8 mouse cellular contexts compared by ENCODE assay signal in genomic region chr5:16869309-16869915, GRCm38 (mm10).
DNase-seq lines count a peak whose midpoint lies in the region; ATAC-seq and TF ChIP-seq lines count a peak whose summit lies in the region.

No protein-coding gene starts in this region.

- TF ChIP-seq POLR2A in heart, adult 2 months (IDR thresholded peaks at IDR 0.05; ENCODE audit: insufficient read depth, low read depth, low read length), result no peak

- no peaks in the 10 kb centered on the region for H3K4me1 ChIP-seq in heart, adult 2 months (ENCODE audit: control insufficient read depth, insufficient read depth, low read length)

- H3K4me3 ChIP-seq in heart, adult 2 months, result no peak overlapping the region

- no peak overlapping the region for H3K27ac ChIP-seq in heart, adult 2 months

- peak; percentile 61 for TF ChIP-seq CTCF in heart, adult 2 months (IDR thresholded peaks at IDR 0.05)

- peak; percentile 88 for ATAC-seq in granulocyte monocyte progenitor cell, adult 5-6 weeks (replicated peaks; ENCODE audit: poor library complexity, severe bottlenecking)
- ATAC-seq in megakaryocyte, adult 5-6 weeks (ENCODE audit: poor library complexity, severe bottlenecking), result peak; percentile 80

- H3K9ac ChIP-seq in heart, adult 2 months (ENCODE audit: low read depth, low read length), result no peak overlapping the region

- no peak for TF ChIP-seq EP300 in heart, adult 2 months (IDR thresholded peaks at IDR 0.05; ENCODE audit: insufficient read depth, low read depth, low read length)

- H3K79me2 ChIP-seq in heart, adult 2 months (replicated peaks; ENCODE audit: control insufficient read depth, insufficient read depth, low read length), result no peaks in the 10 kb centered on the region

- WGBS in heart, adult 2 months, result 47% methylated on average over 2 of the region's 2 CpGs

- no peak for DNase-seq in heart, adult 2 months
- no peak for DNase-seq in heart, postnatal 25 days (ENCODE audit: low spot score)
- DNase-seq in Muller cell, postnatal 12 days (ENCODE audit: inconsistent ontology term), result peak; percentile 64
- DNase-seq in embryo, embryonic 10 days (ENCODE audit: low spot score), result peak; percentile 80
- peak; percentile 21 for DNase-seq in layer of hippocampus, adult 9-11 months
- peak; percentile 64 for DNase-seq in right cerebral cortex, postnatal 4 days

- no peaks in the 10 kb centered on the region for H3K36me3 ChIP-seq in heart, adult 2 months (ENCODE audit: control insufficient read depth, insufficient read depth, low read length)

- no peaks in the 10 kb centered on the region for H3K27me3 ChIP-seq in heart, adult 2 months (ENCODE audit: control insufficient read depth, insufficient read depth, low read length)

- intact Hi-C loops in heart, adult 2 months (cut with DNase I), result loop anchor here (1.0 to 10.0 kb wide), 2 partner anchors 560 to 1035 kb away; no protein-coding TSS in a partner anchor
- intact Hi-C loops in heart, postnatal 25 days (cut with DNase I), result loop anchor here (5.0 kb wide), 1 partner anchor 562 kb away; no protein-coding TSS in a partner anchor

Comparison
In these comparisons a context has a peak if more than half of its experiments do, and no peak if none do; other contexts are left out.
1. DNase-seq: peak in Muller cell, postnatal 12 days (single experiment), embryo, embryonic 10 days (single experiment), layer of hippocampus, adult 9-11 months (single experiment) and right cerebral cortex, postnatal 4 days (single experiment); none in heart, adult 2 months (0 of 2) and heart, postnatal 25 days (single experiment).